Mouse (Mus musculus) left cerebral cortex, adult 11 months (tissue): ENCODE data around the gene Inpp5d.
A peak's percentile ranks its signal among the peaks of the same experiment; 100 is the strongest.
"Not testable (repeated sequence)": the region's sequence is repeated elsewhere in the genome, so short reads cannot be mapped to it uniquely, and the experiment has no call there.

Experiments used
- DNase-seq: peaks from one replicate; pipeline ENCODE4 v3.0.0; 2022; ENCODE audit warnings: low spot score

Inpp5d gene

DNA sequence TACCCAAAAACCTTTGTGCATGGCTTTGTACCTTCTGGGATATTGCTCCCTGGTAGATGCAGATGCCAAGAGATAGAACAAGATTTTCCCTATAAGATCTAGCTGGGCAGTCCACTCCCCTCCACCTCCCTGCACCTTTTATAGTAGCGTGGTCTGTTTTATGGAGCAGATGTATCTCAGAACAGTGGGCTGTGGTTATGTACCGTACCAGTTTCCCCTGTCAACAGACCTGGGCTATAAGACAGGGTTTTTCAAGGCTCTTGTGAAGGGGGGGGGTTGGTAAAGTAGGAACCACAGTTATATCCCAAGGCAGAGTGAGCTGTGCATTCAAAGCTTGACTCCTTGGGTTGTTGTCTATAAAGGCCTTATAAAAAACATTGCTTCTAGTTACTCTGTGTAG is 38.4 kb downstream of the Inpp5d start:
- no peak for DNase-seq

DNA sequence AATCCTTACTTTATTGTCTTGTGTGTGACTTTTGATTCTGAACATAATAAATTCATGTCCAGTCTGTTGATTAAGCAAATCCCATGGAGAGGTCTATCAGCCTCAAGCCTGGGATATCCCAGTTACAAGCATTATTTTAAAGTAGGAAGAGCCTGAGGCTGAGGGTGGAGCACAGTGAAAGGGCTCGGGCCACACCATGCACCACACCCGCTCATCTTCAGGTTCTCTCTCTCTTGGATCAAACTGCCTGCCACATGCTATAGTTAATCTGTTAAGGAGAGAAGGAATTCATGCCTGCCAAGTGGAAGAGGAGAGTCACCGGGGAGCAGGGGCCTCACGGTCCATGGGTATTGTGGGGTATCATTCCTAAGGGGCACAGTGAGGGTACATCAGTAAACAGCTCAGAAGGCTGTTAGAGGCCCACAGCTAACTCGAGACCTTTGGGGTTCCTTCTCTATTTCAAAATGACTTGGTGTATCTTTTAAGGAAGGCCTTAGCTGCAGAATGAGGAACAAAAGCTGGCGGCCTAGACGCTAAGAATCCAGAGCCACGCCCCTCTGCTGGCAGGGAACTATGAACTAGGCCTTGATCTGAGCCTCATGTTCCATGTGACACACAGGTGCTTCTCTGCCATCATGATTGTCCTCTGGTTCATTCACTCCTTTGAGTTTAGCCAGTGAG is 39.0 kb downstream of the Inpp5d start:
- DNase-seq, result no peak

DNA sequence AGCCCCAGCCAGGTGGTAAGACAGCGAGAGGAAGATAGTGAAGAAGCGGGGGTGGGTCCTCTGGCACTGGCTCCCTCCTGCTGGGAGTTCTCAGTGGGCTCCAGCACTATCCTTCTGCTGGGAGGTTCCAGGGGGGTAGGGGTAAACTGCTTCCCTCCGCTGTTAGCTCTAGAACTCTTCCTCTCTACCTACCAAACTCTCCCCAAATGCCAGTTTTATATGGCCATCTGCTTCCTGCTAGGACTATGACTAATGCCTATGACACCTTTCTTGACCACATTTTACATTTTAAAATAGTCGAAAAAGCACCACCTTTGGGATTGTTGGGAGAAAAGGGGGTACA is 39.5 kb downstream of the Inpp5d start:
- no peak for DNase-seq

DNA sequence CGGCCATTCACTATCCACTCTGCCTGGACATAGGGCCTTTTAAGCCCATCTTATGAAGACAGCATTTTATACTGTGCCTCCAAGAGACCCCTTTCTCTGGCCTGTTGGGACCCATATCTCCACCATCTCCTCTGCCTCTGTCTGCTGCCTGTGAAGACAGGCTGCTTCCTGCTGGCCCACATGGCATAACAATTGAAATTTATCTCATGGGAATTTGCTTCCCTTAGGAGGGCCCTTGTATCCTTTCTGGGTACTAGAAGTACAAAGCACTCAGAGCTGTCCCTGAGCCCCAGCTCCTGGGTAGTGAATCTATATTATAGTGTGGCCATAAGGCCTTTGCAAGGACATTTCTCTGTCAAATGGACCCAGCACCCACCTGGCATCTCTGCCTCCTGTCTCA is 40.6 kb downstream of the Inpp5d start:
- no peak for DNase-seq

DNA sequence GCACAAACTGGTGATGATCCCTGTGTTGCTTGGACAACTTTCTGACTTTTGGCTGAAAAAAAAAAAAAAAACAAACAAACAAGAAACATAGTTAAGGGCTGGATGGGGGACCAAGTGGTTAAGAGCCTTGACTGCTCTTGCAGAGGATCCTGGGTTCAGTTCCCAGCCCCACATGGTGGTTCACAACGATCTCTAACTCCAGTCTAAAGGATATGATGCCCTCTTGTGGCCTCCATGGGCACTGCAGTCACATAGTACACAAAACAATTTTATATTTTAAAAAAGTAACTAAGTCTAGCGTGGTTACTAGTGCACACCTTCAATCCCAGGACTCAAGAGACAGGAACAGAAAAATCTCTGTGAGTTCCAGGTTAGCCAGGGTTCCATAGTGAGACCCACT is 43.9 kb downstream of the Inpp5d start:
- DNase-seq, result no peak

DNA sequence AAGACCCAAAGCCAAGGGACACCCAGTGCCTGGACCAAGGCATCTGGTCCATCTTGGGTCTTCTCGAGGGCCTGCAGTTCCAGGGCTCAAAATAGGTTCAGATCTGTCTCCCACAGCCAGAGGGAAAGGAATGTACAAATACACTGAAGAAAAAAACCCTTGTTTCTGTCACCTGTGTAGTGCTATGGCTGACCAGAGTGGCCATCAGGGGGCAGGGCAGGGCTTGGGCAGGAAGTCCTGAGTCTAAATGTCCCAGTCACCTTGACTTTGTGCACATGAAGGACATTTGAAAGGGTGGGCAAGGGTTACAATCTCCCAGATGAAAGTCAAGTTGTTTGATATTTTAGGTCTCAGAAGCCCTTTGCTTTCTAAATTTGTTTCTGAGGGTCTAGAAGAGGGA is 46.9 kb downstream of the Inpp5d start:
- DNase-seq, result no peak

DNA sequence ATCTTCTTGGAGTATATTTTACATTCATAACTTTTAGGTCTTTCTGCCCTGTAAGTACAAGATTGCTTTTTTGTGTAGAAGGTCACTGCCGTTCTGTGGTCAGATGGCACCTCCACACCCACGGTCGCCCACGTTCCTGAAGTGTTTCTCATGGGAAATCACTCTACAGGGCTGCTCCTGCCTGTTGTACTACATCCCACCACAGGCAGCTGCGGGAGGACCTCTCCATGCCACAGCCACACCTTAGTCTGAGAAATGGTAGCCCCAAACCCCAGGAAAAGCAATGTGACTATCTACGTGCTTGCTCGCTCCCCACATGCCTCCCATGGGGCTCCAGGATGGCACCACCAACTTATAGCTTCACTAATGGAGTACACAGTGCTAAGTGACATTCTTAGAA is 48.2 kb downstream of the Inpp5d start:
- no peak for DNase-seq

DNA sequence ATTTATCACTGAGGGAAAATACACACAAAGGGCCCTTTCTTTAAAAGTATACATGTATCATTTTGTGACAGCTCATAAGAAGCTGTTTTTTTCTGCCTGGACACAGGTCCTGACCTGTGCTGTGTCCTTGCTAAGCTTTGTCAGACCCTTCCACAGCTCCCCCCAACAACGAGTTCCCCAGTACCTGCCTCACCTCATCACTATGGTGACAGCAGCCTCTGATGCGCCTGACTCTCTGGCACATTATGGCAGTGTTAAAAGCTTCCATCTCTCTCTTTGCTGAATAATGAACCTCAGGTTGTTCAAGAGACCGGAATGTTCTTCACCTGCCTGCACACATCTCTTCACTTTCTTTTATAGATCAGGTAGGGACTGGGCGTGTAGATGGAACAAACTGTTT is 51.4 kb downstream of the Inpp5d start:
- no peak for DNase-seq

DNA sequence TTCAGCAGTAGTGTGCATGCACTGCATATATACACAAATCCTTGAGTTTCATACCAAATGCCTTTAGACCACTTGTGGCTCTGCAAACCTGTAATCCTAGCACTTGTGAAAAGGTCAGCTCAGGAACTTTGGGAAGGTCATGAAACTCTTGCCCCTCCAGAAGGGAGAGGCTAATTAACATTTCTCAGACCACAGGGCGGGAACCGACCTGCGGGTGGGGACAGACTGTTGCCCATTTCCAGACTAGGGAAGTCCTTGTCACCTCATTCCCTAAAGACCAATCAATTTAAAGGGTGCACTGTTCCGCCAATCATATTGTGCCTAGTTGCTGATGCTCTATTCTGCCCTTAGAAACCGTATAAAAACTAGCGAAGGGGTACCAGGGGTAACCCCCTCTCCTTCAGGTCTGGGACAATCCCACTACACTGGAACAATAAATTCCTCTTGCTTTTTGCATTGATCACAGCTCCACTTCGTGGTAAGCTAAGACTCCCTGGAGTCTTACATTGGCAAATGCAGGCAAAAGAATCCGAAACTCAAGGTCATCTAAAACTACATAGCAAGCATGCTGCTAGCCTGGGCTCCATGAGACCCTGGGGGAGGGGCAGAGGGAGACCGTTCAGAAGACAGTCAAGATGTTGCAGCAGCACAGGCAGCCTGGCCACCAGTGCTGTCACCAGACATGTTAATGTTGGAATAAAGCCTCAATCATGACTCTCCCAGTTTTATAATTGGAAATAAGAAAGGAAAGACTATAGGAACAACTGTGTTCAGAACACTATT is 53.9 kb downstream of the Inpp5d start:
- DNase-seq, result no peak

DNA sequence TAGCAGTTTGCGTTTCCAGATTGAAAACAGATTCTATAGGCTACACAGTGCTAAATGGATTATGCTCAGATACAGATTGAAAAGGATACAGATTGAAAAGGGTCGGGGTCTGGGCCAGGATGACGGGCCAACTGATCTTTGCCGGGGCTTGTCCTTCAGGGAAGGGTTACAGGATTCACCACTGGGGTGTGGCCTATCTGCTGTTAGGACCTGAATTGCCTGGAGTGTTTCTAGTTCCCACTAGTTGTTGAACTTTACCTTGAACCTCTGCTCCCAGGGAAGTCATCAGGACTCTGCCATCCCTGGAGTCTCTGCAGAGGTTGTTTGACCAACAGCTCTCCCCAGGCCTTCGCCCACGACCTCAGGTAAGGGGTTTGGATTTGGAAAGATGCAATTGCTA is 55.9 kb downstream of the Inpp5d start:
- no peak for DNase-seq

DNA sequence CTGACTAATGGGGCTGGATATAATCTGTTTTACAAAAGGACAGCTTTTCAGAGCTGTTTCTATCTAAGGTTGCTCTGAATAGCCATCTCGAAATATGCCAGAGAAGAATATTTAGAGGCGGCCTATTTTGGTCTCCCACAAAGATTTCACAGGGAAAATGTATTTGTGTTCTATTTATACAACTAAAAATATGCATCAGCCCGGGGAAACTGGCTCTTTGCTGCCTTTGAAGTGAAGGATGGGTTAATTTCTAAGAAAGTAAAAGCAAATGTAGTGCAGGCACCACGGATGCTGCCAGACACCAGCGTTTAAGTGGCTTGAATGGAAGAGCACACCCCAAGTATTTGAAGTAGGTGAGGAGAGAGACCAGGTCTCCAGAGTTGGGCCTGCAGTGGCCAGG is 59.0 kb downstream of the Inpp5d start:
- DNase-seq, result no peak

DNA sequence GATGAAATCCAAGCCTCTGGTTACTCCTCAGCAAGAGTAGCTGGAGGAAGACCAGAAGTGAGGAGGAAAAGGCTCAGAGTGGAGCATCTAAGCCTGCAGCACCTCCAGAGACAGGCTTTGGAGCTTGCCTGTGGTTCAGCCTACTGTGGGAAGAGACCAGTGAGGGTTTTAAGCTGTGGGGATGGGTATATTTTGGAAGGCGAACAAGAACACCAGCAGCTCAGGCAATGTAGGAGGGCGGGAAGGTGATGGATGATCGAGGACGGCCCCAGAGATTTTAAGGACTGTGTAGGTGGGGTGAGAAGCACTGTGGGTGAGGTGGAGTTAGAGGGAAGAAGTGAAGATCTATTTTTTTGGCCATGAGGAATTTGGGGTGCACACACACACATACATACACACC is 60.8 kb downstream of the Inpp5d start:
- DNase-seq, result no peak

DNA sequence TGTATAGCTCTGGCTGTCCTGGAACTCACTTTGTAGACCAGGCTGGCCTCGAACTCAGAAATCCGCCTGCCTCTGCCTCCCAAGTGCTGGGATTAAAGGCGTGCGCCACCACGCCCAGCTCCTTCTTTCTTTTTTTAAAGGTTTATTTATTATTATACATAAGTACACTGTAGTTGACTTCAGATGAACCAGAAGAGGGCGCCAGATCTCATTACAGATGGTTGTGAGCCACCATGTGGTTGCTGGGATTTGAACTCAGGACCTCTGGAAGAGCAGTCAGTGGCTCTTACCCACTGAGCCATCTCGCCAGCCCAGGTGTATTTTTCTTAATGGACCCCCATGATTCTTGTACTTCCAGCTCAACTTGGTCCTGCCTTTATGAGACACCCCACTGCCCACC is 62.4 kb downstream of the Inpp5d start:
- DNase-seq, result not testable (repeated sequence)

DNA sequence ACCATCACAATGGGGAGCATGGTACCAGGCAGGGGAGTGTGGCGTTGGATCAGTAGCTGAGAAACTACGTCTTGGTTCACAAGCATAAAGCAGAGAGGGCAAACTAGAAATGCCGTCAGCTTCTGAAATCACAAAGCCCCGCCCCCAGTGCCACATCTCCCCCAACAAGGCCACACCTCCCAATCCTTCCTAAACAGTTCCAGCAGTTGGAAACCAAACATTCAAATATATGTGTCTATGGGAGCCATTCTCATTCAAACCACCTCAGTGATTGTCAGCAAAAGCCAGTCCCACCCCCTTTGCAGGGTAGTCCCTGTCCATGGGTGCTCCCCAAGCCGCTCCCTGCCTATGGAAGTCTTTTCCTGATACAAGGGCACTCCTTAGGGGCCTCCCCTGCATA is 64.0 kb downstream of the Inpp5d start:
- DNase-seq, result no peak

DNA sequence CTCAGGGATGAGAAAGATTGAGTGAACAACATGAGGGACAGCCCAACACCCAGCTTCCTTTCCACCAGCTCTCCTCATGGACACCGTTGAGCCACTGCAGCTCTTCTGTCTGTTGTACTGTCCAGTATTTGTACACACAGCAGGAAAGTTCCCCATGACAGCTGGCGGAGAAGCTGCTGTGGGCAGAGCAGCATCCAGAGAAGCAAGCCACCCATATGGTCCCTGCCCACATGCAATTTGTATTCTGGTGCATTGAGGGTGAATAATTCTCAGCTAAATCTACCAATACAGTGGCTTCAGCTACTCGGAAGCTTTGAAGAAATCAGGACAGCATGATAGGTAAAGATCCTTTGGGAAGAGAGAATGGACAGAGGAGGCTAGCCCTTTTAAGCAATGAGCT is 64.7 kb downstream of the Inpp5d start:
- peak; percentile 51 for DNase-seq

DNA sequence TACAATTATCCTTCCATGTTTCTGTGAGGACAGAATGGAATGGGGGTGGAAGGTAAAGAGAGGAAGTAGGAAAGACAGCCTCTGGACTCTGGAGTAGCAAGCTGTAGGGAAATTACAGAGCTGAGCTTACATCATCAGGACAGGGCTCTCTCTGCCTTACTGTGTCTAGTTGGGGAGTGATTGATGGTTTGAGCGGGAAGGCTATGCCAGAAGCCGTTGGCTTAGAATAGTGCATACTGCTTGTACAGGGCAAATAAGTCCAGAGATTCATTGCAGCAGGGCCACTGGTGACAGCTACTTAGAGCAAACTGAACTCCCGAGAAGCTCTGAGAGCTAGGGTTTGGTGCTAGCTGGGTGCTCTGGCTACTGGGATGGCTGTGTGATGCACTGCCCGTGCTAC is 66.2 kb downstream of the Inpp5d start:
- no peak for DNase-seq

DNA sequence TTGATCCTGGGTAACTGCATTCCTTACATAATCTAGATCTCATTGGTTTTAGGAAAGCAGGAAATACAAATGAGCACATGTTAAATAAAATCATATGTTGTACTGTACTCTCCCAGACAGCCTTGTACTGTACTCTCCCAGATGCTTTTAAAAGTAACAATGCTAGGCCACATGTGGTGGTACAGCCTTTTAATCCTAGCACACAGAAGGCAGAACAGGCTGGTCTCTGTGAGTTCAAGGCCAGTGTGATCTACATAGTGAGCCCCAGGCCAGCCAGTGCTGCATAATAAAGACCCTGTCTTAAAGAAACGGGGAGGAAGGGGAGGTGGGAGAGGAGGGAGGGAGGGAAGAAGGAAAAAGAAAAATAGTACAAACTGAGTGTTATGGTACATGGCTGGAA is 66.9 kb downstream of the Inpp5d start:
- DNase-seq, result no peak

DNA sequence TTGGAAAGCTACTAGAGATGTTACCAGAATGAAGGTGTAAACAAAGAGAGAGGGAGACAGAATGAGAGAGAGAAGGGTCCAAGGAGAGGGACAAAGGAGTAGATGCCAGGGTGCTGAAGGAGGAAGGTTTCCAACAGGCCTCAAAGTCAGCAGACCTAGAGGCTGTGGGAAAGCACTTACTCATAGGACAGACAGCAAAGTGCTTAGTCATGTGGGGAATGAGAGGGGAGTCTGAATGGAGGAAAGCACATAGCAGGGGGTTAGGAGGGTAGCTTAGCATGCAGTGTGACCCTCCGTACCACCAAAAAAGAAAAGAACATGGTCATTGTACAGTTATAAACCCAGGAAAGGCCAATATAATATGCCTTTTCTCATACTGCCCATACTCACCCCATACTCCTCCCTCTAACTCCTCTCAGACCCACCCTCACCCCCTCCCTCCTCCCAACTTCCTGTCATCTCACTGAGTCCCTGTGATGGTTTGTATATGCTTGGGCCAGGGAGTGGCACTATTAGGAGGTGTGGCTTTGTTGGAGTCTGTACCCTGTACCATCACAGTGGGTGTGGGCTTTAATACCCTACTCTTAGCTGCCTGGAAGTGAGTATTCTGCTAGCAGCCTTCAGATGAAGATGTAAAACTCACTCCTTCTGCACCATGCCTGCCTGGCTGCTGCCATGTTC is 69.7 kb downstream of the Inpp5d start:
- no peak for DNase-seq

DNA sequence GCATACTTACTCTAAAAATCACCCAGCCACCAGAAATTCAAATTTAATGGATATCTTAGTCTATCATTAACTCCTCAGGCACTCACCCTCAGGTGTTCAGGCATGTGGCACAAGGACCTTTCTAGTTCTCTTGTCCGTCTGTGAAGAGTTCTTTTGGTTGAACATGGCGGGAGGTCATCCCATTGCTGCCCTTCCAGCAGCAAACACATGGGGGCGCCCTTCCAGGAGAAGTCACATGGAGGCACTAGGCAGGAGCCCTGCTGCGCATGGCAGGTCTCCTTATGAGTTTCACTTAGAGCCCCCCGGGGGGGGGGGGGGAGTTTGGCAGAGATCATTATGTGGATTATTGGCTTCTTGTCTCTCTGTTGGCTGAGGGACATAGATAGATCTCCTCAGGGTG is 76.2 kb downstream of the Inpp5d start:
- no peak for DNase-seq

DNA sequence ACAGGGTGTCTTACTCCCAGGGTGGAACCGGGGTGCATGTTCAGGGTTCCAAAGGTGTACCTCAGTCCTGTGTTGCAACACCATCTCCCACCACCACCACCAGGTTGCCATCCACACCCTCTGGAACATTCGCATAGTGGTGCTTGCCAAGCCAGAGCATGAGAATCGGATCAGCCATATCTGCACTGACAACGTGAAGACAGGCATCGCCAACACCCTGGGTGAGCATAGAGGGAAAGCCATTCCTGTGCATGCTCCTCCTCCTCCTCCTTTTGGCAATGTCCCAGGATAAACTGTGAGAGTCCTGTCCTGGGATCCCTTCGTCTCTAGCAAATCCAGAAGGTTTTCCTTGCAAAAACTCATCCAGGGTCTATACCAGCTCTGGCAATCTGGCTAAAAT is 77.9 kb downstream of the Inpp5d start:
- no peak for DNase-seq

DNA sequence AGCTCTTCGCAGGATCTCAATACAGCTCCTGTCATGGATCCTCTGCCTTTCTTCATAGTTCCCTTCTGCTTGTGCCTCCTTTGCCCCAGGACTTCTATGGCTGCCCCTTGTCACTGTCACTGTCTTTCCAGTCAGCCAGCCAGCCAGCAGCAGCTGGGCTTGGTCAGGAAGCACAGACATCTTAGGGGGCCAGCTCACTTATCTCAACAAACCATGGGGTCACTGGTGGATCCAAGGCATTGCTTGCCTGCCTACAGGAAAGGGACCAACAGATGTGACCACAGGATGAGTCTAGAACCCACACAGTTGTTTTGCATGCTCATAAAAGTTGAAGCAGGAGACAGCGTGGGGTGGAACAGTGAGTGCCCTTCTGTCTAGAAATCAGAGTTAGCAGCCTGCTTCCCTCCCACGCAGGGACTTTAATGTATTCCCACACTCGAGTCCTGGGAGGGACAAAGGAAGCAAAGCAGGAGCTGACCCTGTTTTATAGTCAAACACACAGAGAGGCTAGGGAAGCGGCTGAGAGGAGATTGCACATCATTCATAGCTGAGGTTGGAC is 79.9 kb downstream of the Inpp5d start:
- DNase-seq, result no peak

DNA sequence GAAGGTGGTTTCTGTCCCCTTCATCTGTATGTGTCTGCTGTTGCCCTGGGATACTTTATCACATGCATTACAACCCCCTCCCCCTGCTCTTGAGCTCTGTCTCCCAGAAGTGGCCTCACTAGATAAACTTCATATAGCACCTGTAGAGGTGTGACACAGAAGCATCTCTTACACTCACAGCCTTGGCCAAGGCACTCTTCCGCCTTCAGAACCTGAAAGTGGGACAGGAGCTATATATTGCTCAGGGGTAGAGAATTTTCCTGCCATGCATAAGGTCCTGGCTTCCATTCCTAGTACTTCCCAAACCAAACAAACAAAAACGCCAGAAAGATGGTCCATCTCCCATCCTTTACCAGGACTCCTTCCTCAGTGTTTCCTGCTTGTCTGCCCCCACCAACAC is 84.1 kb downstream of the Inpp5d start:
- no peak for DNase-seq

DNA sequence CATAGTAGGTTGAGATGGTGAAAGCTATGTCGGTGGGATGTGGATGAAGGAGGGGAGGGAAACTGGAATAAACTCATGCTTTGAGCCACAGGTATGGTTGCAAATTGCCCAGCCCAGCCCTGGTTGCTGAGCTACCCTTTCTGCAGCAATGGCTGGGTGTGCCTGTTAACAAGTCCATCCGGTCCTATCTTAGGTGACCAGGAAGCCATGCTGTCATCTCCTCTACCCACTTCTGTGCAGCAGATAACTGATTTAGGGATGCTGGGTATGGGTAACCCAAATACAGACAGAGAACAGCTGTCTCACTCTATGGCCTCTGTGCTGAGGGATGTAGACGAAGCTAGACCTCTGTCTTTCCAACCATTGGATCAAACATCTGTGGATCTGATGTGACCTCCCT is 86.2 kb downstream of the Inpp5d start:
- no peak for DNase-seq
